Mouse (Mus musculus) hindbrain, embryonic 11.5 days (tissue): Measurements from ENCODE around the gene Rhebl1. TPM values are rescaled to one million over a fixed set of nuclear protein-coding genes. Genes with fewer than 3 reads are reported as not detected.

Experiments used
- ATAC-seq: fragments of 200-750 bp; cut with Nextera tagmentation; 2 replicates; pipeline ENCODE4 v1.8.0; 2017; ENCODE audit warnings: mild to moderate bottlenecking, moderate TSS enrichment, moderate library complexity; ENCODE audit not compliant: low FRiP score
- DNase-seq: peaks from one replicate; pipeline ENCODE4 v3.0.0-alpha.2; 2015; ENCODE audit warnings: low spot score
- H3K27ac ChIP-seq: fragments of 300-500 bp; sonication (generic); 2 replicates; pipeline ENCODE4 v1.5.1; 2014; ENCODE audit warnings: mild to moderate bottlenecking, low read depth, low read length
- H3K27me3 ChIP-seq: fragments of 300-500 bp; sonication (generic); 2 replicates; pipeline ENCODE4 v1.6.1; 2014; ENCODE audit warnings: mild to moderate bottlenecking, low read length, moderate library complexity, mixed read lengths; ENCODE audit not compliant: control insufficient read depth, insufficient read depth
- H3K36me3 ChIP-seq: fragments of 300-500 bp; sonication (generic); 2 replicates; pipeline ENCODE4 v1.6.1; 2014; ENCODE audit warnings: mild to moderate bottlenecking, low read length, moderate library complexity, mixed read lengths; ENCODE audit not compliant: control insufficient read depth, insufficient read depth
- H3K4me1 ChIP-seq: fragments of 300-500 bp; sonication (generic); replicated peaks from 2 replicates; pipeline ENCODE4 v1.6.1; 2014; ENCODE audit warnings: low read length, mixed read lengths; ENCODE audit not compliant: control insufficient read depth, insufficient read depth
- H3K4me2 ChIP-seq: fragments of 300-500 bp; sonication (generic); replicated peaks from 2 replicates; pipeline ENCODE4 v1.6.1; 2014; ENCODE audit warnings: mild to moderate bottlenecking, low read depth, low read length
- H3K4me3 ChIP-seq: fragments of 300-500 bp; sonication (generic); 2 replicates; pipeline ENCODE4 v1.5.1; 2014; ENCODE audit warnings: low read depth, low read length
- H3K9ac ChIP-seq: fragments of 300-500 bp; sonication (generic); 2 replicates; pipeline ENCODE4 v1.6.1; 2014; ENCODE audit warnings: low read depth, low read length
- H3K9me3 ChIP-seq: fragments of 300-500 bp; sonication (generic); 2 replicates; pipeline ENCODE4 v1.6.1; 2016; ENCODE audit warnings: low read length; ENCODE audit not compliant: control insufficient read depth
- WGBS: fragments of 180-500 bp; shearing (Covaris S2); extraction: QIAGEN DNeasy Blood & Tissue Kit; methylation state at CpG from one replicate; pipeline ENCODE4 v1.1.7; 2014; 5-methylcytosine and 5-hydroxymethylcytosine counted together
- polyA plus RNA-seq: library from polyadenylated mRNA; unstranded; fragments of >200 nt; fragmentation: Nextera tagmentation; extraction: Ambion mirVana; gene quantifications from 2 replicates; pipeline ENCODE4 v1.2.1, GENCODE M21; 2014

The Rhebl1 gene
- polyA plus RNA-seq, 1 experiment from 2014 or later, result 13.4 TPM

DNA sequence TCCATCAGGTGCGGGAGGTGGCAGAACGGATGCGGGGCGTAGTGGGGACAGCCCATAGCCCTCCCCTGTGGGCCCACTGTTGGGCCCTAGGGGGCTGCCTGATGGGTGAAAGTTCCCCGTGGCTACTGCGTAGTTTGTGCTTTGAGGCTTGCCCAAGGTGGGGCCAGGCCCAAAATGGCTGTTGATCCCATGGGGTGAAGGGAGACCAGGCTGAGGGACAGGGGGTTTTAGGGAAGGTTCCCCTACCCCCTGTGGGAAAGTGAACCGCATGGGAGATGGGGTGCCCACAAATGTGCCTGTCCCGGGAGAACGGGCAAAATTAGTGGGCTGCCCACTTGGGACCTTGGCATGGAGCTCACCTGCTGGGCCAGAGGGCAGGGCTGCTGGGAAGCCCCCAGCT, 42.3 kb downstream of the Rhebl1 start:
- Histone ChIP-seq H3K9ac (no peak overlapping the region), H3K4me2 (no peak overlapping the region), H3K9me3 (no peaks in the 10 kb centered on the region), H3K36me3 (peaks cover 49% of the 10 kb centered on the region), H3K27ac (no peak overlapping the region), H3K4me1 (no peaks in the 10 kb centered on the region), H3K27me3 (no peaks in the 10 kb centered on the region), H3K4me3 (no peak overlapping the region)
- ATAC-seq, result no peak
- WGBS, result 97% methylated on average over 9 of the region's 9 CpGs
- no peak for DNase-seq

GRCm38 (mm10) chr15:98851229-98851818, 43.0 kb downstream of the Rhebl1 start:
- Histone ChIP-seq H3K36me3 (peaks cover 56% of the 10 kb centered on the region), H3K27ac (no peak overlapping the region), H3K9me3 (no peaks in the 10 kb centered on the region), H3K9ac (no peak overlapping the region), H3K4me2 (no peak overlapping the region), H3K27me3 (no peaks in the 10 kb centered on the region), H3K4me1 (no peaks in the 10 kb centered on the region), H3K4me3 (no peak overlapping the region)
- no peak for DNase-seq
- 90% methylated on average over 21 of the region's 21 CpGs for WGBS
- no peak for ATAC-seq

DNA sequence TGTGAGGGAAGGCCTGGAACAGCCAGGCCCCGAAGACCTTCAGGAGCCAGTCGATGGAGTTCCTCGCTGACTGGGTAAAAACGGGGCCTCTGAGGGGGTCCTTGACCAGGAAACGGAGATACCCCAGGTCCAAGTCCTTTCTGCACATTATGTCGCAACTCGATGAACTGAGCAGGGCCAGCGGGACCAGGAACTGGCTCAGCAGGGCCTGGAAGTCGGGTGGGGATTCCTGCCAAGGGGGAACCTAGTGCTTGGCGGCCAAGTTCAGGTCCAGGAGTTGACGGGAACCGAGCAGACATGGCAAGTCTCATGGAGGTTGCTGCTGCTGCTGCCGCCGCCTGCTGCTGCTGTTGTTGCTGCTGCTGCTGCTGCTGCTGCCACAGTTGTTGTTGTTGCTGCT, 43.7 kb downstream of the Rhebl1 start:
- DNase-seq, result no peak
- no peaks in the 10 kb centered on the region for H3K27me3 ChIP-seq
- H3K4me3 ChIP-seq, result no peak overlapping the region
- no peak overlapping the region for H3K4me2 ChIP-seq
- 92% methylated on average over 14 of the region's 14 CpGs for WGBS
- H3K36me3 ChIP-seq, result peaks cover 58% of the 10 kb centered on the region
- no peak for ATAC-seq
- H3K9ac ChIP-seq, result no peak overlapping the region
- no peak overlapping the region for H3K27ac ChIP-seq
- H3K9me3 ChIP-seq, result no peaks in the 10 kb centered on the region
- H3K4me1 ChIP-seq, result no peaks in the 10 kb centered on the region

- Histone ChIP-seq H3K27ac (no peak overlapping the region), H3K36me3 (peaks cover 64% of the 10 kb centered on the region), H3K27me3 (no peaks in the 10 kb centered on the region), H3K4me2 (no peak overlapping the region), H3K4me3 (no peak overlapping the region), H3K9ac (no peak overlapping the region), H3K4me1 (no peaks in the 10 kb centered on the region), H3K9me3 (no peaks in the 10 kb centered on the region)
- 94% methylated on average over 16 of the region's 16 CpGs for WGBS
- no peak for DNase-seq
- no peak for ATAC-seq
Observed at GRCm38 (mm10) chr15:98849956-98850600, 44.3 kb downstream of the Rhebl1 start.

DNA sequence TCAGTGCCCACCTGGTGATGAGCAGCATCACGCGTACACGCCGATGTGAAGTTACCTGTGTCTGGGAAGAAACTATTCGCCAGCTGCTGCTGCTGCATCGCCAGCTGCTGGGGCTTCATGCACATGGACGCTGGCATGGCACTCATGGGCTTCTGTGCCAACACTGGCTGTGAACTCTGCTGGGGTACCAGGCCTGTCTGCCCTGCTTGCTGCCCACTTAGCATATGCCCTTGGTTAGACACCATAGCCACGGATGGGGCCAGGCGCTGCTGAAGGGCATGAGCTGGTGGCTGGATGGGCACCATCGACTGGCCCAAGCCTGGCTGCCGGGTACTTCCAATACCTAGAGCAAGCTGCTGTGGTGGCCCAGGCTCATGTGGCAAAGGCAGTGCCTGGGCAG, 45.2 kb downstream of the Rhebl1 start:
- no peaks in the 10 kb centered on the region for H3K4me1 ChIP-seq
- 93% methylated on average over 11 of the region's 11 CpGs for whole genome bisulfite sequencing
- H3K4me2 ChIP-seq, result no peak overlapping the region
- no peak overlapping the region for H3K4me3 ChIP-seq
- H3K27ac ChIP-seq, result no peak overlapping the region
- H3K36me3 ChIP-seq, result peaks cover 60% of the 10 kb centered on the region
- H3K27me3 ChIP-seq, result no peaks in the 10 kb centered on the region
- H3K9ac ChIP-seq, result no peak overlapping the region
- no peaks in the 10 kb centered on the region for H3K9me3 ChIP-seq
- no peak for DNase-seq
- no peak for ATAC-seq

GRCm38 (mm10) chr15:98846140-98846539, 48.2 kb downstream of the Rhebl1 start:
- WGBS, result 94% methylated on average over 7 of the region's 8 CpGs
- H3K4me2 ChIP-seq, result no peak overlapping the region
- no peak for DNase-seq

GRCm38 (mm10) chr15:98845149-98845548, 49.2 kb downstream of the Rhebl1 start:
- Histone ChIP-seq H3K27ac (no peak overlapping the region), H3K9me3 (no peaks in the 10 kb centered on the region), H3K9ac (no peak overlapping the region), H3K4me1 (no peaks in the 10 kb centered on the region), H3K36me3 (peaks cover 66% of the 10 kb centered on the region), H3K4me3 (no peak overlapping the region), H3K27me3 (no peaks in the 10 kb centered on the region), H3K4me2 (no peak overlapping the region)
- no peak for DNase-seq
- WGBS, result 100% methylated on average over 2 of the region's 2 CpGs
- ATAC-seq, result no peak

More at GRCm38 (mm10) chr15:98846140-98846539, 48.2 kb downstream of the Rhebl1 start:
- H3K36me3 ChIP-seq, result peaks cover 58% of the 10 kb centered on the region
- no peaks in the 10 kb centered on the region for H3K9me3 ChIP-seq
- no peak overlapping the region for H3K4me3 ChIP-seq
- H3K27ac ChIP-seq, result no peak overlapping the region
- no peaks in the 10 kb centered on the region for H3K27me3 ChIP-seq
- no peak for ATAC-seq
- no peaks in the 10 kb centered on the region for H3K4me1 ChIP-seq
- H3K9ac ChIP-seq, result no peak overlapping the region

- WGBS, result 93% methylated on average over 11 of the region's 11 CpGs
- H3K27me3 ChIP-seq, result no peaks in the 10 kb centered on the region
- no peak overlapping the region for H3K27ac ChIP-seq
- peaks cover 64% of the 10 kb centered on the region for H3K36me3 ChIP-seq
- no peaks in the 10 kb centered on the region for H3K4me1 ChIP-seq
- H3K4me3 ChIP-seq, result no peak overlapping the region
- H3K9ac ChIP-seq, result no peak overlapping the region
- no peak for ATAC-seq
- no peak for DNase-seq
- H3K4me2 ChIP-seq, result no peak overlapping the region
- H3K9me3 ChIP-seq, result no peaks in the 10 kb centered on the region
Observed at GRCm38 (mm10) chr15:98843595-98844223, 50.6 kb downstream of the Rhebl1 start.
